Mouse (Mus musculus): Measurements from ENCODE around the gene Pxylp1.

GRCm38 (mm10) chr9:96844798-96845209 lies 47.7 kb downstream of the Pxylp1 start:
- no peak for TF ChIP-seq CTCF (IDR thresholded peaks at IDR 0.05; ENCODE audit: extremely low read depth, insufficient read depth, low read length)
- TF ChIP-seq POLR2A (IDR thresholded peaks at IDR 0.05; ENCODE audit: extremely low read depth, insufficient read depth, low read length) = no peak
